Mouse (Mus musculus) heart, postnatal 0 days (tissue): ENCODE results near the gene Ltbp1.

ENCODE experiments used
- CTCF ChIP-seq: IDR thresholded peaks from 2 replicates; pipeline ENCODE4 v1.5.1; 2016; ENCODE audit warnings: antibody characterized with exemption, control low read depth, low read depth
- EP300 ChIP-seq: IDR thresholded peaks from 2 replicates; pipeline ENCODE4 v1.6.1; 2016; ENCODE audit warnings: antibody characterized with exemption, low read depth

- TF ChIP-seq CTCF, result no peak
- no peak for TF ChIP-seq EP300
Observed at GRCm38 (mm10) chr17:75186732-75187509, 181.6 kb downstream of the Ltbp1 start.
